Mouse (Mus musculus): Measurements from ENCODE around the gene Bag3. TPM values are rescaled to one million over a fixed set of nuclear protein-coding genes. Genes with fewer than 3 reads are reported as not detected.

The Bag3 gene
- polyA plus RNA-seq, 1 experiment = 5.4 TPM

DNA sequence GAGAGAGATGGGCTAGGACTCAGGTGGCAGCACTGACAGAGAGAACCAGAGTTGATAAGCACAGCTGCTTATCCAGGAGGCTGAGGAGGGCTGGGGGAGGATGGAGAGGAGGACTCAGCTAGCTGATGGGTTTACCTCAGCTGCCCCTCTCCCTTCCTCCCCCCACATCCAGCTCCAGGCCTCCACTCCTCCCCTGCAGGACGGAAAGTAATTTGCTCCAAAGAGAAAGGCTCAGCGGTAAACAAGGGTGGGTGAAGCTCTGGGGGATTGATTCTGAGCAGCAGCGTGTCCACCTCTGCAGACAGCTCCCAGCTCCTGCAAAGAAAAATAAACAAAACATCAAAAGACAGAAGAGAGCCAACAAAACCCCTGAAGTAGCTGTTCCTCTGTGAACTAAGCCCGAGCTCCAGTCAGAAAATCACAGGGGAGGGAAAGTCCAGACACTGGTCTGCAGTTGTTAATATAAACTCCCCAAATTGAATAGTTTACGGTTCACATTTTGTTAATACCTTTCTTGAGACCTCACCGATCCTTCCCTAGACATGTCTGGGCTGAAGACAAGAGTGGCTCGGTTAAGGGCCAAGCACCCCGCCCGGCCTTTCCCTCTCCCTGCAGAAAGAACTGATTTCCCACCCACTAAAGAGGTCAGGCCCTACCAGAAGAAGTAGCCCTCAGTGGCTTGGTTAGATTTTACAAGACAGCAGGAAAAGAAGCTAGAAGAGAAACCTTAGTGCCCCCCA, 68.1 kb downstream of the Bag3 start:
- Histone ChIP-seq H3K4me3 (ENCODE audit: insufficient read depth, low read length) (no peak overlapping the region), H3K27ac (ENCODE audit: insufficient read depth, low read length) (peak overlapping the region; percentile 63), H3K4me1 (ENCODE audit: control insufficient read depth, insufficient read depth, low read length) (no peaks in the 10 kb centered on the region; the same call in 1 of the 2 replicates)
- TF ChIP-seq POLR2A (IDR thresholded peaks at IDR 0.05; ENCODE audit: extremely low read depth, insufficient read depth, low read length) (no peak), CTCF (IDR thresholded peaks at IDR 0.05; ENCODE audit: extremely low read depth, insufficient read depth, low read length) (no peak)

DNA sequence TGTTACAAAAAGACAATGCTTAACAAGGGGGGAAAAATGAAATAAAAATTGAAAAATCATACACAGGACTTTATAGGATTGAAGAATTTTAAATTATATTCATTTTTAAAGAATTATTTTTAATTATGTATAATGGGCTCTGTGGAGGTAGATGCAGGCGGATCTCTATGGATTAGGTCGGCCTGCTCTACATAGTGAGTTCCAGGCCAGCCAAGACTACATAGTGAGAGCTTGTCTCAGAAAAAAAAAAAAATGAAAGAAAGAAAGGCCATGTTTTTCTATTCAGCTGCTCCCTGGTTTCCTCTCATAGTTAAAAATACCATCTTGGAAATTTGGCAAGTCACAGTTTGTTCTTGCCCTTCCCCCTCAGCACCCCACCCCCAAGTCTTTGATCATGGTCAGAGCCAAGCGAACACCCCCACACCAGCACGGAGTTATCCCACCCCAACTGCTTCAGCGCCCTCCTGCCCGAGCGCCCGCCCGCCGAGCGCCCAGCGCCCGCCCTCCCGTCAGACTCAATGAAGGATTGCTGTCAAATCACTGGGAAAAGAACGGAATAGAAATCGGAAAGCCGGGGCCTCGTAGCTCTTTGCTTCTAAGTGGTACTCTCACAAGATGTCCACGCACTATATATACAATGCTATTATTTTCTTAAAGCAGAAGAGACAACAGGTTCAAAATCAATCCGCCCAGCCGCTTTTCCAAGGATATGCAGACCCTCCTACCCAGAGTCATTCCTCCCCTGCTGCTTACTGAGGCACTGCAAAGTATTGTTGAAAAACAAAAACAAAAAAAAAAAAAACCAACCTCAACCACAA, 68.9 kb downstream of the Bag3 start:
- Histone ChIP-seq H3K4me3 (ENCODE audit: insufficient read depth, low read length) (no peak overlapping the region), H3K27ac (ENCODE audit: insufficient read depth, low read length) (peak overlapping the region; percentile 90), H3K4me1 (ENCODE audit: control insufficient read depth, insufficient read depth, low read length) (no peaks in the 10 kb centered on the region; the same call in 1 of the 2 replicates)
- TF ChIP-seq CTCF (IDR thresholded peaks at IDR 0.05; ENCODE audit: extremely low read depth, insufficient read depth, low read length) = no peak
- no peak for TF ChIP-seq POLR2A (IDR thresholded peaks at IDR 0.05; ENCODE audit: extremely low read depth, insufficient read depth, low read length)

DNA sequence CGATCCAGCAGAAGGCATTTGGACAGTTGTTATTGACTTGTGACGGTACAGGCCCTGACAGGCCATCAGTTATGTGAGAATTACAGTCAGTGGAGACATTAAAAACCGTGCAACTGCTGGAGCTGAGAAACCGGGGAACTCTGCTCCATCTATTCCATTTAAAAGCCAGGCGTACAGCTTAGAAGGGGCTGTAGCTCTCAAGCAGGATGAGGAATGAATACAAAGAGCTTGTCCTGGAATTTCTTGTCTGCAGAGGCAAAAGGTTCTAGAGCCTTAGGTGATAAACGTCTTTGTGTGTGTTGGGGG, 69.5 kb downstream of the Bag3 start:
- Histone ChIP-seq H3K4me3 (ENCODE audit: insufficient read depth, low read length) (no peak overlapping the region), H3K27ac (ENCODE audit: insufficient read depth, low read length) (peak overlapping the region; percentile 90), H3K4me1 (ENCODE audit: control insufficient read depth, insufficient read depth, low read length) (no peaks in the 10 kb centered on the region; the same call in 1 of the 2 replicates)
- TF ChIP-seq POLR2A (IDR thresholded peaks at IDR 0.05; ENCODE audit: extremely low read depth, insufficient read depth, low read length) (no peak), CTCF (IDR thresholded peaks at IDR 0.05; ENCODE audit: extremely low read depth, insufficient read depth, low read length) (no peak)

DNA sequence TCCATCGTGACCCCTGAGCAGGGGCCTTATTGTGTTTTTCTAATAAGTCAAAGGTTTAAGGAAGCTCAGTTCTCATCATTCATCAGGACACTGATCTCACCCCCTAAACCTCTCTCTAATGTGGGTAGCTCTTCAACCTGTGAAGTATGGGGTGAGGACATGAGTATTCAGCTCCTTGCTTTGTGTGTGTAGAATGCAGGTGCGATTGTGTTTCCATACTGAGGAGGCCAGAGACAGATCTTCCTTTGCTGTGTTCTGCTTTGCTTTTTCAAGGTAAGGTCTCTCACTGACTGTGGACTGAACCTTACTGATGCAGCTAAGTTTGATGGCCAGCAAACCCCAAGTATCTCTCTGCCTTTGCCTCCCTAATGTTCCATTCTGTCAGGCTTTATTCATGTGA, 72.9 kb downstream of the Bag3 start:
- Histone ChIP-seq H3K4me3 (ENCODE audit: insufficient read depth, low read length) (no peak overlapping the region), H3K4me1 (ENCODE audit: control insufficient read depth, insufficient read depth, low read length) (no peaks in the 10 kb centered on the region; the same call in 1 of the 2 replicates), H3K27ac (ENCODE audit: insufficient read depth, low read length) (no peak overlapping the region)
- TF ChIP-seq CTCF (IDR thresholded peaks at IDR 0.05; ENCODE audit: extremely low read depth, insufficient read depth, low read length) (no peak), POLR2A (IDR thresholded peaks at IDR 0.05; ENCODE audit: extremely low read depth, insufficient read depth, low read length) (no peak)

Other genes with a start within 250 kb of the Bag3 start
- 30.9 and 31.8 TPM in 2 replicates for gene BC017158, start 225.4 kb upstream of the Bag3 start, polyA plus RNA-seq (2012; rRNA removed)
- gene Rgs10, start 104.9 kb upstream of the Bag3 start, polyA plus RNA-seq (2012; rRNA removed) = 69.9 and 71.8 TPM in 2 replicates
- 106 and 125 TPM in 2 replicates for gene Tial1, start 61.9 kb upstream of the Bag3 start, polyA plus RNA-seq (2012; rRNA removed)
- gene Inpp5f, start 87.7 kb downstream of the Bag3 start, polyA plus RNA-seq (2012; rRNA removed) = 54.6 and 57.5 TPM in 2 replicates
- 14.2 and 15.6 TPM in 2 replicates for gene Mcmbp, start 216.9 kb downstream of the Bag3 start, polyA plus RNA-seq (2012; rRNA removed)
- 18.2 and 18.4 TPM in 2 replicates for gene Sec23ip, start 221.3 kb downstream of the Bag3 start, polyA plus RNA-seq (2012; rRNA removed)